Mouse (Mus musculus): ENCODE measurements around the gene Ice2. TPM values are rescaled to one million over a fixed set of nuclear protein-coding genes. Genes with fewer than 3 reads are reported as not detected.

Ice2 gene
- 1 to 10 TPM; 4.5 to 5.3 TPM for total RNA-seq (2021)
- long read RNA-seq, experiment 1, full-length matches to known transcripts = 3 of 6 reads
- long read RNA-seq, experiment 1, partial matches to known transcripts = 1 of 6 reads
- long read RNA-seq, experiment 1, other reads (novel, unspliced or antisense) = 2 of 6 reads
- long read RNA-seq, experiment 2 = 0 reads

DNA sequence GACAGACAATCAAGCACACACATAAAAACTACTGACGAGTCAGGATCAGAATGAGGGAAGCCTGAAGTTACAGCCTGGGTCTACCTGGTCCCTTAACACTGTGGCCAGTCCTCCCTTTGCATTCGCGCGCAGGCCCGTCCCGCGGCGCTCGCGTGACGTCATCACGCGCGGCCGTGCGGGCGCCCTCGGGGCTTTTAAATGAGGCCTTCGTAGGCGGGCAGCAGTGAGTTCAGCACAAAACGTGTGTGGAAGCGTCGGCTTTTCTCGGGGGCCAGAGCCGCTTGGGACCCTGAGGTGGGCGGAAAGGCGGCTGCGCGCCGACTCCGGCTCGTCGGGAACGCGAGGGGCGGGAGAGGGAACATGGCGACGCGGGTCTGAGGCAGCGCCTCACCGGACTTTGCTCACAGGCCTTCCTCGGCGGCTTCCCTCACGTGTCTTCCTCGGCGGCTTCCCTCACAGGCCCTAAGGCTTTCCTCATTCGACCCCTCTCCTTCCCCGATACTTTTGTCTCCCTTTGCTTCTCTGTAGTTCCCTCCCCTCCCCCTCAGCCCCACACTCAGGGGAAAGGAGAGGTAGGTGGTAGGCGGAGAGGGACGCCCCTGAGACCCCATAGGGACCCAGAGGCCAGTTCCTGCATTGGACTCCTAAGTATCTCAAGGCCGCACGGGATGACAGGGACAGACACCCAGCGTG lies at the start of gene Ice2:
Gene Ice2, plus strand, starts transcription at position 147 of the 693 bp plus-strand sequence.
- peak; percentile 69 for DNase-seq (ENCODE audit: low spot score)

DNA sequence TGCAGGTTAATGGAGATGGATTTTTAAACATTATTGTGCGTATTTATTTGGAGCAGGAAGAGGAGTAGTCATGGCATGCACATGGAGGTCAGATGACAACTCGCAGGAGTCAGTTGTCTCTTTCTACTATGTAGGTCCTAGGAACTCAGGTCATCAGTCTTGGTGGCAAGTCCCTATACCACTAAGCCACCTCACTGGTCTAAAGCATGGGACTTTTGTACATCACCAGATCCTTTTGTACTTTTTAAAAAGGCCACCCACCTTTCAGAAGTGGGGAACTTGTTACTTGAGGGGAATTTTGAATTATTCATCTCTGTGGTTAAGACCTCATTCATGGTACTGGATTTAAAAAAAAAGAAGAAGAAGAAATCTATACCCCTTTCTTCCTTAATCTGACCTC lies 48.2 kb upstream of the Ice2 start:
- DNase-seq (ENCODE audit: low spot score) = no peak

DNA sequence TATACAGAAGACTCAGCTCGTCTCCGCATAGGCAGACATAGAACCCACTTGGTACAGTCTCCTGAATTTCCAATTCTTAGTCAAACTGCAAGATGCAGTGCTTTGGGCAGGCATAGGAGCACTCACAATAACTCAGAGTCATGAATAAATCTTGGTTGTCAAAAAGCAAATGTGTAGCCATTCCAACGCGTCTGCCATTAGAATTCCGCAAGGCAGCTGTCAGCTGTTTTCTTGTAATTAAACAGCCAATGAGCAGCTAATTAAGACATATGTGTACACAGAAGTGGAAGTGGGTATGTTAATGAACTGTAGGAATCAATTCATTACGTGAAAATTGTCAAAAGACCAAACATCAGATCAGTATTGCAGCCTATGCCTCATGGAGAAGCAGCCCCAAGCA lies 43.5 kb upstream of the Ice2 start:
- no peak for DNase-seq (ENCODE audit: low spot score)

DNA sequence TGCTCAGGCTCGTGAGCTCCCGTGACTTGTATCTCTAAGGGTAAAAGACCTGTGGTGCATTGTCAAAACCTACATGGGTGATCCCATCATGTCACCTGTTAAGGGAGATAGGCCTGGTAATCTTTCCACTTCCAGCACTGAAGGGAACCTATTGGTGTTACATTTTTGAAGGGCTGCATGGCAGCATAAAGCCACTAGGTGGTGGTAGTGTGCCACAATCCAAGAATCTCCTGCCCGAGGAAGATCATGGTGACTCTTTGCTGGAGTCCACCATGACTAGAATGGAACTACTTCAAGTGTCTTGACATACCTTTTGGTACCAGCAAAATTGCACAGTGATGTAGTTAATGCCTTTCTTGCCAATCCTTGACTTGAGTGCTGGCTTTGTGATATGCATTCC lies 39.9 kb upstream of the Ice2 start:
- DNase-seq (ENCODE audit: low spot score) = peak; percentile 61

DNA sequence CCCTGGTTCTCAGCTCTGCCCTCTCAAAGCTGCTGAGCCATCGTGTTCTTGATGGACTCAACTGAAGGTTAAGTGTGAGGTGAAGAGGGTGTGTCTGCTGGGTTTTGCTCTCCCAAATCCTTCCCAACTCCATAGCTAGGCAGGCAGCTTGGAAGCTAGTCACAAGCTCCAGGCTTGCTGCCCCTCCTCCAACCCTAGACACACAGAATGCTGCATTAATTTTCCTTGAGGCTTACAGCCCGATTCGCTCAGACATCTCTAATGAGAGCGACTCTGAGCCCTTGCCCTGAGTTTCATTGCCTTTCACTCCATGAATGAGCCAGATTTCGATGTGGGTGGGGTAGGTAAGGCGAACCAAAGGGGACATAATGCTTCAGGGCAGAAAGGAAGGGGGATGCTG lies 38.9 kb upstream of the Ice2 start:
- no peak for DNase-seq (ENCODE audit: low spot score)

DNA sequence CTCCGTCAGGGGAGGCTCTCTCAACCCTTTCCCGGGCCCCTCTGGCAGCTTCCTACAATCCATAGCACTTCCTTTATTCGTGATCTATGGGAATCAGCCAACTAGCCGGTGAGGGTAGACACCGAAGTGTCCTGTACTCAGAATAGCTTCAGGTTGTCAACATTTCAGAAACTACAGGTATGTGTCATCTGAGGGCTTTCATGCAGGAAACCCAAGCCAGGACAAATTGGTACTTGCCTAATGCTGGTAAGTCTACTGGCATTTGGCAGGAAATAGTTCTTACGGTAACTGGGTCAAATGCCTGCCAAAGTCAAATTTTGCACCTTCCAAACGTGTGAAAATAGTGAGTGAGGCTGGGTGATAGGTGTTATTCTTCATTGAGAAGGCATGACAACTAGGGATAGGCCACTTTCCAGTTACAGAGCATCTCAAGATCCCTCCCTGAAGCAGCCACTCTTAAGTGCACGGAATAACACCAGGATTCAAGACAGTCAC lies 35.7 kb upstream of the Ice2 start:
- no peak for DNase-seq (ENCODE audit: low spot score)

DNA sequence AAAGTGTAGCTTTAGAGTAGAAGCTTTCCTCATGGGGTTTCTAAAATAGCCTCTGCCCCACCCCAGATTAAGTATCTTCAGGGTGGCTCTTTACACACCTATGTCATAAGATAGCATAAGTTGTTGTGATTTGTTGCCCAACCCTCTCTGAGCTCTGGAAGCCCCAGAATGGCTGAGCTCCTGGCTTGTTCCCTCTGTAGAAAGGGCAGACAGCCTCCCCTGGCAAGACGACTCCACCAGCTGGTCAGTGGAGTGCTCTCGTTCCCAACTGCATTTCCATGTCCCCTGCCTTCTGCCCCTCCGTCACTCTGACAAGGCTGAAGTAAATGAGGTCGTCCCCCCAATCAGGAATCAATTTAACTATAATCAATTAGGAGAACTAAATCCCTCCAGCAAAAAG lies 34.9 kb upstream of the Ice2 start:
- DNase-seq (ENCODE audit: low spot score) = peak; percentile 58

DNA sequence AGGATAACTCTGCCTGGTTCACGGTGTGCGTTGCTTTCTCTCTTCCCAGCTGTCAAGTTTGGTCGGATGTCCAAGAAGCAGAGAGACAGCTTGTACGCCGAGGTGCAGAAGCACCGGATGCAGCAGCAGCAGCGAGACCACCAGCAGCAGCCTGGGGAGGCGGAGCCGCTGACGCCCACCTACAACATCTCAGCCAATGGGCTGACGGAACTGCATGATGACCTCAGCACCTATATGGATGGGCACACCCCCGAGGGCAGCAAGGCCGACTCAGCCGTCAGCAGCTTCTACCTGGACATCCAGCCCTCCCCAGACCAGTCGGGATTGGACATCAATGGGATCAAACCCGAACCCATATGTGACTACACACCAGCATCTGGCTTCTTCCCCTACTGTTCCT lies 33.6 kb upstream of the Ice2 start:
- no peak for DNase-seq (ENCODE audit: low spot score)

DNA sequence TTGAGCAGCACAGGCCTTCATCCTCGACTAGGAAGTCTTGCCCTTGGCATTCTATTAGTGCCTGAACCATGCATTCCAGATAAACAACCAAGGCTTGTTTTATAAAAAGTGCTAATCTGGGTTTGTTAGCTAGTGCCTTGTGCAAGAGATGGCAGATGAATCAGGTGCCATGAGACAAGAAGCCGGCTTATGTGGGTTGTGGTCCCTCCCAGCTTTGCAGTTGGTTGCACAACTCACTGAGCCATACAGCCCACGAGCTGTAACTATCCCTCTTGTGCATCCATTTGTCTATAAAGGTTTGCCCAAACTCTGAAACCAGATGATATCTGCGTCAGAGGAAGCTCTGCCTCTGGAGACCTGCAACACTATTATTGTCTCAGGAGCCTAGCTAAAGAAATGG lies 30.7 kb upstream of the Ice2 start:
- no peak for DNase-seq (ENCODE audit: low spot score)

DNA sequence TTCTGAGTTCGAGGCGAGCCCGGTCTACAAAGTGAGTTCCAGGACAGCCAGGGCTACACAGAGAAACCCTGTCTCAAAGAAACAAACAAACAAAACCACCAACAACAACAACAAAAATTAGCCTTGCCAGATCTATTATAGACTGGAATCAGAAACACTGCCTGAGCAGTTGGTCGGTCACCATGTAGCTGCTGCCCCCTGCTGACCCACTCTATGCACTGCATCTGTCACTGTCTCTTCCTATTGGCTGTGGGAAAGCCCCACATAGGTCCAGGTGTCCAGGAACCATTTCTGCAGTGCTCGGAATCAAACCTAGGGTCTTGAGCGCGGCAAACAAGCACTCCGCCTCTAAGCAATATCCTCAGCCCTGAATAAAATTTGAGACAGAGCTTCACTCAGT lies 29.6 kb upstream of the Ice2 start:
- peak; percentile 78 for DNase-seq (ENCODE audit: low spot score)

DNA sequence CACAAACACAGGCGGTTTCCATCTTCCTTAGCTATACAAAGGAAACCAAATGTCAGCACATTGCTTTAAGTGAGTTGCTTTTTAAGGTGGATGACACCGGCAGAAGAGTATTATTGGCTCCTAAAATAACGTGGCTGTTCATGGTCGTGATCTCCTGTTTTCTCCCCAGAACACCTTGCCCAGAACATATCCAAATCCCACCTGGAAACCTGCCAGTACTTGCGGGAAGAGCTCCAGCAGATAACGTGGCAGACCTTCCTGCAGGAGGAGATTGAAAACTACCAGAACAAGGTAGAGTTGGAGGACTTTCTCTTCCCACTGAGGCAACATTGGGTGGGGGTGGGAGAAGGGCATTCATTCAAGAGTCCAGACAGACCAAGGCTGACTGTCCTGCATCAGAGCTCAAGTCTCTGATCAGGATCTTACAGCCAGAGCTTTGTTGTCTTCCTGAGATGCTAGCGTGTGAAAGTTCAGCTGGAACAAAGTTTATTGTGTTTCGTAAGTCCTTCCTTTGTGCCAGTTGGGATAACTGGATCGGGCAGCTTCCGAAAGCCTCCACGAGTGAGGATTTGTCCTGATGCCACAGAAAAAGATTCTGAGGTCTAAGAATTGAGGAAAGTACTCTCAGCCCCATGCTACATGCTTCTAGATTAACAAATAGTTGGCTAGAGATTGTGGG lies 26.5 kb upstream of the Ice2 start:
- no peak for DNase-seq (ENCODE audit: low spot score)

DNA sequence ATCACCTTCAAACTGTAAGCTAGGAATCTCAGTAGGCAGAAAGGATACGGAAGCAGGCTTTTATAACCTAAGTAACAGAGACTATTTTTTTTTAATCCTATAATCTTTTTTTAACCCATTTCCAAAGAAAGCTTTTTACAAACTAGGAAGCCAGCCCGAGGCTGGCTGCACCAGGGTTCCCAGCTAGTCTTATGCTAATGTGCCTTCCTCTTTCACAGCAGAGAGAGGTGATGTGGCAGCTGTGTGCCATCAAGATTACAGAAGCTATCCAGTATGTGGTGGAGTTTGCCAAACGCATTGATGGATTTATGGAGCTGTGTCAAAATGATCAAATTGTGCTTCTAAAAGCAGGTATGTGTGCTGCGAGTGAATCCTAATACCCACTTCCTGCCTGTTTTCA lies 24.8 kb upstream of the Ice2 start:
- DNase-seq (ENCODE audit: low spot score) = no peak

DNA sequence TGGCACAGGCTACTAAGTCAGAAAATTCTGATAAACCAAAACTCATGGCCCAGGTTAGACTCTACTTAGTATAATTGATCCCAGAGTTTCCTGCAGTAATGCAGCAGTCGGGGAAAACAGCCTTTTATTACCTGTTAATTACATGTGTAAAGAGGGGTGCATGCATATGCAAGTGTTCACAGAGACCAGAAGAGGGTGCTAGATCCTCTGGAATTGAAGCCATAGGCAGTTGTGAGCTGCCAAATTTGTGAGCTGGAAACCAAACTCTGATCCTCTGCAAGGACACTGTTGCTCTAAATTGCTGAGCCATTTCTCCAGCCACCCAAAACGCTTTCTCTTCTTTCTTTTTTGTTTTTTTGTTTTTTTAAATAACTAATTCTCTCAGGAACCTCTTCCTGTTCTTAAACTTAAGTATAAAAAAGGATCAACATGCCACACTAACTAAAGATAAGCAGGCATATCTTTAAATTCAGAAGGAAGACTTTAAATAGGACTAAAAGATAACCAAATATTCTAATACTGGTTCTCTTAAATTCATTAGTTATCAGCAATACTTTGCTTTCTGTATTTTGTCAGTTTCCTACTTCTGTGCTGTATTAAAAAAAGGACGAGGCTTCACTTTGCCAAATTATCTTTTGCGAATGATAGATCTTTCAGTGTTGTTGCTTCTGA lies 20.6 kb upstream of the Ice2 start:
- DNase-seq (ENCODE audit: low spot score) = no peak

DNA sequence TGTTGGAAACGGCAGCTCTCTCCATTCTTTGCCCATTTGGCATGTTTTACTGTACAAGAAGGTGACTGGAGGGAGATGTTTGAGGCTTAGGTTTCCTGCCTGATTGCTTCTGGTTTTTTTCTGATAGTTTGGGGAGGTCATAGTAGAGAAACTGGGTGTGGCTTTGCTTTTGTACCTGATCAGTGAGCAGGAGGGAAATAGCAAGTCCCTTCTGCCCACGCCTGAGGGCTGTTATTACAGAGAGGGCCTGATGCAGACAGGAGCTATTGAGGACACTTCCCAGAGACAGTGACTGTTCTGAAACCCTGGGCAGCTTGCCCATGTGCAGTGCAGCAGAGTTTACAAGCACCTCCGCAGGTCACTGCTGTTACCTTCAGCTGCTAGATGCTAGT lies 20.1 kb upstream of the Ice2 start:
- DNase-seq (ENCODE audit: low spot score) = no peak

DNA sequence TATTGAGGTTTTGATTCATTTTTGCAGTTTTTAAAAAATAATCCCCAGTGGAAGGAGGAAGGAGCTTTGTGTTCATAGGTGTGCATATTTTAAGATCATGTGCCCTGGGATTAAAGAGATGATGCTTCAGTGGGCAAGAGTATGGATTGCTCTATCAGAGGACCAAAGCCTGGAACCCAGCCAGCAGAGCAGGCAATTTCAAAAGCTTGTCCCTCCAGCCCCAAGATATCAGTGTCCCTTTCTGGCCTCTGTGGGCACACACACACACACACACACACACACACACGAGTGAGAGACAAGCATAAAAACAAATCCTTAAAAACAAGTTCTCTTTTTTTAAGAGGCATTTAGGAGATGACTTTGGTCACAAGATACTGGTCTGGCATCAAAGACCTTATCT lies 17.2 kb upstream of the Ice2 start:
- DNase-seq (ENCODE audit: low spot score) = no peak

DNA sequence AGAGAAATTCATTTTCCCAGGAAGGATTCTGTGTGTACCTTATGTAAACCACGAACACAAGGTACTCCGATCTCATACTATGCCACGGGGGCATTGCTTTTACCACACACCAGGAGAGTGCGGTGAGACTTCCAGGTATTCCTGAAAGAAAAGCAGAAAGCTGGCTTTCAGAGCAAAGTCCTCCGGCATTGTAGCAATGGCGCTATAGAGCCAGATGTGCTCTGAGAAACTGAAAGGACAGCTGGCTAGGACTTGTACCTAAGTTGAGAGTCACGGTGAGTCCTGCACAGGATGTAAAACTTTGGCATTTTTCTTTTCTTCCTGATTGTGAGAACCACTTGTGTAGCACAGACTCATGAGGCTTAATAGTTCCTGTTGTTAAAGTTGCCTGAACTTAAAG lies 16.0 kb upstream of the Ice2 start:
- DNase-seq (ENCODE audit: low spot score) = no peak

DNA sequence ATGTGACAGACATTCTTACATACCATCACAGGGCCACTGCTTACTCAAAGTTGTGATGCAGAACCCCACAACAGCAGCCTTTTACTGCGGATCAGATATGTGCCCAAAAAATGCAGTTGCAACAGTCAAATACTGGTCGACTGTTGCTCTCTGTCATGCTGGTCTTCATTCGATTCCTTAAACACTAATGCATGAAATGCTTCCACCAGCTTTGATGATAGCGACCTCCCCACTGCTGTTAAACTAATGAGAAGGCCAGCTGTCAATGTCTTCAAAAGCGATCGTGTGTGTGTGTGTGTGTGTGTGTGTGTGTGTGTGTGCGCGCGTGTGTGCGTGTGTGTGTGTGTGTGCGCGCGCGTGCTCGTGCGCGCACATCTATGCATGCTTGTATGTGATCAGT lies 13.2 kb upstream of the Ice2 start:
- no peak for DNase-seq (ENCODE audit: low spot score)

DNA sequence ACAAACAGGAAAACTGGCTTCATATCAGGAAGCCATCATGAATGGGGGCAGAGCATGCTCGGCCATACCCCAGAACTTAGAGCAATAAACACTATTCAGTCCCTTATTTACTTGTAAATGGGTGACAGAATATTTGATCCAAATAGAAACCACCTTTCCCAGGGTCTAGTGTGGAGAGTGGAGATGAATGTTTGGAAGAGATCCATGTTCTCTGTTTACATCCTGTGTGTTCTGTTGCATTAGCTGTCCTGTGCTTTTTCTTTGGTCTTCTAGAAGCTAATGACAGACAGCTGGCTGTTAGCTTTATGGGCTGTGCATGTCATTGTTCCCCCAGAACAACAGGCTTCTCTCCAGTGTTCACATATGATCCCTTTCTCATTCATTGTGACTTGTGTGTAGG lies 12.8 kb upstream of the Ice2 start:
- no peak for DNase-seq (ENCODE audit: low spot score)

DNA sequence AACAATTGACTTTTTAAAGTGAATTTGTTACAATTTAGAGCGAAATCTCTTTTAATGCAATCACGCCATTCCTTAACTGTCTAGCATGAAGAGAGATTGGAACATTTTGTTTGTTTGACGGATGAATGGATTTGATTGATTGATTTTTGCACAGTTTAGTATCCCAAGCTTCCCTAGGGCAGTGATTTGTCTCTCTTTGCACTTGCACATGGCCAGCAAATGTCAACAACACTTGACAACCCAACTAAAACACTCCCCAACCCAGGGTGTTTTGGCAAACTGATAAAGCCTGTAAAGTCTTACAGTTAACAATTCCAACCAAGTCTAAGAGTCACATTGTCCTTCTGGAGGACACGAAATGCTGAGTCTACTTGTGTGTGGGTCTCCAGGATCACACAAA lies 10.4 kb upstream of the Ice2 start:
- DNase-seq (ENCODE audit: low spot score) = no peak

DNA sequence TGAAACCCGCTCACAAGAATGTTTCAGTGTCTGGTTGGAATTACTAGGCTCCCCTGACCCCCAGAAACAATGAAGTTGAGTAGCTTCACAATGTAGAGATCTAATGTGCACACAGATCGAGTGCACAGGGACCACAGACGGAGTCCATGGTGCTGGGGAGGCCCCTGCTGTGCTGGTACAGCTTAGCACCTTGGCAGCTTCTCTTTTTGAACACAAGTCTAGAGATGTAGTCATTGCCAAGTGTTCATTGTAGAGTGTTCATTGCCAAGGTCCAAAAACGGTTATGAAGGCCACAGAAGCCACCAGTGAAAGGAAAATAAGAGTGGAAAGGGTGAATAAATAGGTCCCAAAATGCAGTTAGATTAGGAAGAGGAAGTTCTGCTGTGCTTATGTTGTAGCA lies 7.1 kb upstream of the Ice2 start:
- no peak for DNase-seq (ENCODE audit: low spot score)

DNA sequence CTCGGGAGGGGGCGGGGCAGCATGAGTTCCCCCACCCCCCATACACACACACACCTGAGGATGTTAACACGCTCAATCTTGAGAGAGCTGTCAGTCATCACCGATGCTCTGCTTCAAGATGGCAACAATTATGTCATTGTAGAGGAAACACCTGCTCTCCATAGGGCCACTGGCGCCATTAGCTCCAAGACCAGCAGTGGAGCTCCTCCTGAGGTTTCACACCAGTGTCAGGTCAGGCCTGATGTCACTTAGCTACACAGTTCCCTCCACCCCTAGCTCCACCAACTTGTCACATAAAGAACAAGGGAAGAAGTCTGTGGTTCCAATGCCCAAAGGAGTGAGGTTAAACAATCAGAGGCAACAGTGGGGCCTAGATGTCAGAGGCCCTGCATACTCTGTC lies 3.5 kb upstream of the Ice2 start:
- no peak for DNase-seq (ENCODE audit: low spot score)

DNA sequence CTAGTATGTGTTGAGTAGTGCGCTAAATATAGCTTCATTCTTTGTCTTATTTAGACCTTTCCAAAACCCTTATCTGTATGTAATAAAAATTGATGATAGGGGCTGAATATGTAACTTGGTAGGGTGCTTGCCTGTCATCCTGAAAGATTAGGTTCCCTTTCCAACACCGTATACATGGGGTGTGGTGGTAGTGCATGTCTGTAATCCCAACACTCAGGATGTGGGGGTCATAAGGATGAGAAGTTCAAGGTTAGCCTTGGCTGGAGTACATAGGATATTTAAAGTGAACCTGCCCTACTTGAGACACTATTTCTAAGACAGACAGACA lies 310 bp upstream of the Ice2 start:
- no peak for DNase-seq (ENCODE audit: low spot score)

DNA sequence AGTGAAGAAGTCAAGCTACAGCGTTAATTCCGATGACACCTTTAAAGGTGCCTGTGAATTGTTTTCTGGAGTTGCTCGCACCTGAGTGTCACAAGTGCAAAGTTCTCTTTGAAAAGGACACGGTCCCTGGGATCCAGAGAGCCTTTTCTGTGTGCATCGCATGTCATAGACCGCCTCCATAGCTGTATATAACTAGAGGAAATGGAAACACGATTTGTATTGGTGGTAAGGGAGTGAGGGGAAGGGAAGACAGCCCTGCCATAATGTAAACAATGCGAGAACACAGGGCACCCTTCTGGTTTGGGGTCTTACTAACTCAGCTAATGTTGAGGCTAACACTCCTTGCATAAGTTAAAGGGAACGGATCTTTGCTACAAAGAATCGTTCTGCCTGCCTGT lies 746 bp downstream of the Ice2 start:
- no peak for DNase-seq (ENCODE audit: low spot score)

Measured in gastrocnemius, adult 18-20 months (tissue).